Mouse (Mus musculus): Measurements from ENCODE around the gene Ganc.

The Ganc gene

DNA sequence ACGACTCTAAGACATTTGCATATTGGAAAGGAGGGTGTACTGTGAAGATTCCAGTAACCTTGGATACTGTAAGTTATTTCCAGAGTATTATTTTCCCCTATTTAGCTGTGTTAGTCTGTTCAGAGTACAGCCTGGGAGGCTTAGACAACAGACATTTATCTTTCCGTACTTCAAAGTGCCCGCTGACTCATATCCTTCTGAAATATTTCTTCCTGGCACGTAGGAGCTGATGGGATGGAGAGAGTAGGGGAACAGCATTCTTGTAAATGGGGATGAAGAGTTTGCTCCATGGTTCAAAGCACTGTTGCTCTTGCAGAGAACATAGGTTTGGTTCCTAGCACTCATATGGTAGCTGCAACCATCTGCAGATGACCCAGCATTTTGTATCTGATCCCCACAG, 48.9 kb downstream of the Ganc start:
- DNase-seq: no peak

DNA sequence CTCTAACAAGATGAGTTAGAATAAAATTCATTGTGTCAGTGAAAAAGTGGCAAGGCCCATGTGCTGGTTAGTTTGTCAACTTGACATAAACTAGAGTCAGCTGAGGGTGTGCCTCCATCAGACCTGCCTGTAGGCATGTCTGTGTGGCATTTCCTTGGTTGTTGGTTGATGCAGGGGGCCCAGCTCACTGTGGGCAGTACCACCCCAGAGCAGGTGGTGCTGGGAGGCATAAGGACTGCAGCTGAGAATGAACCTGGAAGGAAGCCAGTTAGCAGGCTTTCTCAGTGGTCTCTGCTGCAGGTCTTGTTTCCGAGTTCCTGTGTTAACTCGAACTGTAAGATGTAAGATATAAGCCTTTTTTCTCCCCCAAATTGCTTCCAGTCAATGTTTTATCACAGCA, 51.3 kb downstream of the Ganc start:
- no peak for DNase-seq

- DNase-seq: no peak
These were observed 52.0 kb downstream of the Ganc start, which contains the start of gene Capn3 for GRCm38 (mm10) chr2:120455719-120456118. TSS of gene Capn3 (plus strand) at chr2:120456019.

GRCm38 (mm10) chr2:120460216-120460615, 56.5 kb downstream of the Ganc start:
- DNase-seq: no peak

DNA sequence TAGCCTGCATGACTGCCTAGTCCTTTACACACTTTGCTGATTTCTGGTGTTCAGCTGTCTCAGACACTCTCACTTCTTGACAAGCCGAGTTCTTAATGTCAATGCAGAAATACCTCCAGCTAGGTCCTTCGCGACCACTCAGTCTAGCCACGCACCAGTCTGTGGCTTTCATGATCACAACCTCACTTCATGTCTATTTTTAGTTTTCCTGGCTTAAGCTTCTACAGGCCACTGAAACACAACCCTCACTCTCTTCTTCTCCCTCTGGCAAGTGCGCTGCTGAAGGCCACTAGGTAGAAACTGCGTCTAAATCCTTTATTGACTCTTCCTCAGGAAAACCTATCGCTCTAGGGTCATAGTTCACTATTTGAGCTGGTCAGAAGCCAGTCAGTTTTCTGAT, 59.6 kb downstream of the Ganc start:
- no peak for DNase-seq

DNA sequence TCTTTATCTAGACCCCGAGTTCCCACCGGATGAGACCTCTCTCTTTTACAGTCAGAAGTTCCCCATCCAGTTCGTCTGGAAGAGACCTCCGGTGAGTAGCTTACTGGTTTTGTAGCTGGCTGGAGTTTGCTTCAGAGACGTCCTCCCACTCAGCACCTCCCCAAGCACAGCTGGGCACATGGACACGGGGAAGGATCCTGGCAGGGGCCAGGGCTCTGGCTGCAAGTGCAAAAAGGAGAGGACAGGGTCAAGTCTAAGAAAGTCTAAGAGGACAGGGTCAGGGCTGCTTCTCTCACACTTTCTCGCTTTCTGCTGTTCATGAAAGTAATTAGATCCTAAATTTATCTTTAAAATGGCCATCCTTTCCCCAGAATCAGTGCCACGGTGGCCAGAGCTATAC, 60.4 kb downstream of the Ganc start:
- DNase-seq: no peak

- DNase-seq: peak; percentile 44
These were observed 61.2 kb downstream of the Ganc start for GRCm38 (mm10) chr2:120464732-120465396.

- DNase-seq: no peak
These were observed 61.7 kb downstream of the Ganc start for GRCm38 (mm10) chr2:120465397-120465785.

DNA sequence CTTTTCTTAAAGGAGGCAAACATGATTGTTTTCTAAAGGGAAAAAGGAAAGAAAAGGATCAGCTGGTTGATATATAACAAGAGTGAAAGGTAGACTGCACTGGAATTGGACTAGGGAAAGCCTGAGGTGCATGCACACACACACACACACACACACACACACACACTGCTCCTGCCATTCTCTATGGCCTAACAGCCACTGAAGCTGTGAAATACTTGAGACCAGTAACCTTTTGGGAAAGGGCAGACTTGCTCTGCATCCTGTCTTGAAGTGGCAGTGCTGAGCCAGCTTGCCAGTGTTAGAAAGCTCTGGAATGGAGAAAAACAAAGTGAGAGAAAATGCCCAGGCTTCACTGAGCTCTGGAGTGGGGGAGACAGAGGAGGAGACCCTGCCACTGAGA, 64.3 kb downstream of the Ganc start:
- DNase-seq: no peak

- no peak for DNase-seq
These were observed 65.5 kb downstream of the Ganc start for GRCm38 (mm10) chr2:120469220-120469619.

- no peak for DNase-seq
These were observed 66.0 kb downstream of the Ganc start for GRCm38 (mm10) chr2:120469715-120470114.

DNA sequence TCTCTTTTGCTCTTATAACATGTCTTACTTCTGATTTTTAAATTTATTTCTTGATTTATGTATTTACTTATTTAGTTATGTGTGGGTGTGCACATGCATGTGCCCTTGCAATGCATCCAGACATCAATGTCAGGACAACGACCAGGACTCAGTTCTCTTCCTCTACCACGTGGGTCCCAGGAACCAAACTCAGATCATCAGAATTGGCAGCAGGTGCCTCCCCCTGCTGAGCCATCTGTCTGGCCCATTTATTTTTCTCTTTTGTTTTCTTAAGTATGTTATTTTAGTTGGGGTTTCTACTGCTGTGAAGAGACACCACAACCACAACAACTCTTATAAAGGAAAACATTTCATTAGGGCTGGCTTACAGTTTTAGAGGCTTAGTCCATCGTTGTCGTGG, 67.2 kb downstream of the Ganc start:
- DNase-seq: no peak

DNA sequence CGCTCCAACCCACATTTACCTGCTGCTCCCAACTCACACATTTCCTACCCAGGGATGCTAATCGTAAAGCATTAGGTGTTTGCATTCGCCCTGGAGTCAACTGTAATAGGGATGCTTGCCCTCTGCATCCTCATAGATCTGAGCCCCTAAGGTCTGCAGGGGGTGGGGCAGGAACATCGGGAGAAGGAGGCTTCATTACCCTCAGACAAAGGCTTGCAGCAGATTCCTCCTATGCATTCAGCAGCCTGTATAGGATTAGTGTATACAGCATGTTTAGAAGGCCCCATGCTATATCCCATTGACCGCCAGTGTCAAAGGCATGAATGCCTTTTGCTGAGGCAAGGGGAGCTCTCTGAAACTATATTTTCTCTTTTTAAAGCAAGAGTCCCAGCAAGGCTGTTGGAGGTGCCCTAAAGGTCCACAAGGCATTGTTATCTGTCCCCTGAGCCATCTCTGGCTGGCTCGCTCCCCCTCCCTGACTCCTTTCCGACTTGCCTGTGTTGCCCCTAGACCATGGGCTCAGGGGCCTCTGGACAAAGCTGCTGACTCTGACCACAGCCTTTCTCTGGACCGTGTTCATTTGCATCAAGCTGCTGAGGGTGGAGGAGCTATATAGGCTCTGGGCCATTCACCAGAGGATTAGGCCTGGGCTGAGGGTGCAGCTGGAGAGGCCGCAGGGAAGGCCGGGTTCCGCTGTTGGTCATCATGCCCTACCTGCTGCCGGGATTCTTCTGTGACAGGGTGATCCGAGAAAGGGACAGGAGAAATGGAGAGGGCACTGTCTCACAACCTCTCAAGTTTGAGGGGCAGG, 72.8 kb downstream of the Ganc start:
- DNase-seq: no peak

- peak; percentile 78 for DNase-seq
These were observed 74.9 kb downstream of the Ganc start for GRCm38 (mm10) chr2:120478600-120478999.

GRCm38 (mm10) chr2:120481921-120482320, 78.2 kb downstream of the Ganc start:
- no peak for DNase-seq

DNA sequence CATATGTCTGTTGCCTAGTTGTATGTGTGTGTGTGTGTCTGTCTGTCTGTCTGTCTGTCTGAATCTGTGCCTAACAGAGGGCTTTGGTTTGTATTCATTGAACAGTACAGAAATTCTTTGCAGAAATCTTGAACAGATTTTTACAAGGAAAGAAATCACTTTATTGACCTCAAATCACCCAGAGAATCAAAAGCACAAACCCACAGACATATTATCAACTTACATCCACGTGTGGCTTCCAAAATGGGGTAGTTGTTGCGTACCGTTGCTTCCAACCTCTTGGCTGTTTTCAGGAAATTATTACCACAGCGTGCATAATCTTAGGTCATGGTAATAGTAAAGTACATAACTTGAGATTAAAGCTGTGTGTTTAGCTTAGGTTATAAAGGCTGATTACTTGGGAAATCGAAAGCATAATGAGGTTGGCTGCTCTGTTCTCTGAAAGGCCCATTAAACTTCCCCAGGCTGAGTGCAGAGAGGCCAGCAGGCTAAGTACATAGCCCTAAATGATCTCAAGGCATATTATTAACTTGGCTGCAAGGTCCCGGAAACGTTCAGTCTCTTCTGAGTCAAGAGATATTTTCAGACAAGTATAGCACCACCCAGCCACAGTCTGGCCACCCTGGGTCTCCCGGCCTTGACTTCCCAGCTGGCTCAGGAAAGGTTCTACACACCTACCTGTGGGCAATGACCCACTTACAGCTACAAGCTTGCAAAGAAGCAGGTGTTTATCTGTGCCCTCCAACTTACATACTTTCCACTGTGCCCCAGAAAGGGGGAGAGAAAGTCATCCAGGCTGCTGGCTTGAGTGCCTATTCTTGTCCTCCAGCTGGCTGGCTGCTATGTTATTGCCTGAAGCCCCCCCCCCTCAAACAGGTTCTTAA, 79.1 kb downstream of the Ganc start:
- DNase-seq: no peak

DNA sequence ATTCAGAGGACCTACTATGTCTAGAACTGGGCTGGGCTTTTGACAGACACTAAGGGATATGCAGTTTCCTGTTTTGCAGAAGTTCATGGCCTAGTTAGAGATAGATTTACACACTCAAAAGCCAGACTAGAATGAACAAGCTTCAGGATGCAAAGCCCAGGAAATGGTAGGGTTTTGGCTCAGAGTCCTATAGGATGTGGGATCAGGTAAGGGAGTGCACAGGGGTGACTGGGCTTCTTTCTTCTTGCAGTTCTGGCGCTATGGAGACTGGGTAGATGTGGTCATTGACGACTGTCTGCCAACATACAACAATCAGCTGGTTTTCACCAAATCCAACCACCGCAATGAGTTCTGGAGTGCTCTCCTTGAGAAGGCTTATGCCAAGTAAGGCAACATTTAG, 80.5 kb downstream of the Ganc start:
- DNase-seq: no peak

GRCm38 (mm10) chr2:120493254-120493653, 89.6 kb downstream of the Ganc start:
- no peak for DNase-seq

- no peak for DNase-seq
These were observed 92.8 kb downstream of the Ganc start for GRCm38 (mm10) chr2:120496511-120496910.

- peak; percentile 11 for DNase-seq
These were observed 96.3 kb downstream of the Ganc start for GRCm38 (mm10) chr2:120499971-120500471.

DNA sequence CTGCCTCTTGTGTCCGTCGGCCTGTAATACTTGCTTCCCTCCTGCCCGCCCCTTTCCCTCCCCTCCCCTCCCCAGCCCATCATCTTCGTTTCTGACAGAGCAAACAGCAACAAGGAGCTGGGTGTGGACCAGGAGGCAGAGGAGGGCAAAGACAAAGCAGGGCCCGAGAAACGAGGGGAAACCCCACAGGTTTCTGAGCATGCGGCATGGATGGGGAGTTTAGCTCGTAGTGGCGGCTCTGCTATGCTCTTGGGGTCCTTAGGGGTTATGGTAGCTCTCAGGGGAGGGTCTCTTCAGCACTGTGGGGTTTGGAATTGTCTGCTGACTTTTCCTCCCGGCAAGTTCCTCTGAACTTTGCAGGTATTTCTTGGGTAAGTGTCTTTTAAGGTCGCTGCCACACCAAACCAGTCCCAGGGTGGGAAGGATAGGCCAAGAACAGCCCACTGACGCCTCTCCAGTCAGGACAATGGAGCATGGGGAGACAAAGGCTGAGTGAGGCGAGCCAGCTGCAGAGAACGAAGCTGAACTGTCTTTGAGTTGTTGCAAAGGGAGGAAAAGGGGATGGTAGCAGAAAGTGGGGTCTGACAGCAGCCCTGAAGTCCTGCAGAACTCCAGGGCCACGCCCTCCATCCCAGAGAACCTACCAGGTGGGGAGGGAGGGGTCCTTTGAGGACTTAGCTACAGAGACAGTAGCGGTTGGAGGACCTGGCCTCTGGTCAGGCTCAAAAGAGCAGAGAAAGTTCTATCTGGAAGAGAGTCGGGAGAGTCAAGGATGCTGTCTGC, 97.6 kb downstream of the Ganc start:
- DNase-seq: no peak

DNA sequence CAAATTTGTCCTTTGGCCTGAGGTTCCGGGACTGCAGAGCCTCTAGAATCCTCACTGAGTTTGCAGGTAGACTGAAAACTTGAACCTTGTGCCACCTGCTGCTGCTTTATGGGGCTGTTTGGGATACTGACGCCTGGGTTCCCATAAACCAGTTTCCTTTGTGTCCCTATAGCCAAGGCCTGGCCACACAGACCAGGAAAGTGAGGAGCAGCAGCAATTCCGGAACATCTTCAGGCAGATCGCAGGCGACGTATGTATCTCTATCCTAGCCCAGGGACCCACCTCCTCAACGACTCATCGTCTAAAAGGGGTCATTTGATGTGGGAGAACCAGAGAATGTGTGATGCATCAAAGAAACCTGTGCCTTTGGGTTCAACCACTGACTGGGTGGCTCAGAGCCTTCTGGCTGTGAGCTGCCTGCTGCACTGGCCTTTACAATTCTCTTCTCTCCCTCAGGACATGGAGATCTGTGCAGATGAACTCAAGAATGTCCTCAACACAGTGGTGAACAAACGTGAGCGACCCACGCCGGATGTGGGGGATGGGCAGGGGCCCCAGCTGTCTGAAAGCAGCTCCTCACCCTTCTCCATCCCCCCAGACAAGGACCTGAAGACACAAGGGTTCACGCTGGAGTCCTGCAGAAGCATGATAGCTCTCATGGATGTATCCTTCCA, 98.4 kb downstream of the Ganc start:
- peak; percentile 12 for DNase-seq
